Mouse (Mus musculus) neural tube, embryonic 10.5 days (tissue): ENCODE measurements at regions not wholly inside any gene's neighbourhood (a gene's known extent, or its start where the extent isn't known, plus 50 kb on each side); places are given as distances from the start of the nearest gene placed in this dataset.

Experiments used
- DNase-seq: peaks from one replicate; pipeline ENCODE4 v3.0.0-alpha.2; 2017; ENCODE audit warnings: low spot score; ENCODE audit errors: extremely low spot score

DNA sequence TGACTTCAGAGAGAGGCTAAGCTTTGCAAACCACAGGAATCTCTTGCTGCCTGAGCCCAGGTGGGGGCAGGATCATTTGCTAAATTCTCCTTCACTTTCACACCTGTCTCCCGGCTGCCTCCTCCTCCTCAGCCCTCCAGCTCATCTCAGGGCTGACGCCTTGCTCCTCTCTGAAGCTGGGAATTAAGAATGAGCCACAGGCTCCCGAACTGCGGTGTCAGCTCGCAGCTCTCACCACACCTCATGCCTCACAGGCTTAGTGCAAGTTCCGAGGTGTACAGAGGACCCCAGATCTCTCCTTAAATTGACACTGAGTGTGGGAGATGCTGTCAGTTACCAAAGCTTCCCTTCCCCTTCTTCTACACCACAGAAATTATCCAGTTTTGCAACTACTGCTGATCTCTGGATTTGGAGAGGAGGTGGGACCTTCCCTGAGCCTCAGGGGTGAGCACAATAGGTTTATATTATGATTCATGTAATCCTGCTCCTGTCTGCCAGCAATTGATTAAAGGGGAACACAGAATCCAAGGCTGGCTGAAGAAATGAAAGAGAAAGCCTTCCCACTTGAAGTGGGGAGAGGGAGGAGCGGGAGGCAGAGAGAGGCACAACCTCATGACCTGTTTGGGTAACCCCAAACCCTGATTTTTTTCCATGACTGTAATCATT is 456.6 kb upstream of the Tbx3 start:
- no peak for DNase-seq

DNA sequence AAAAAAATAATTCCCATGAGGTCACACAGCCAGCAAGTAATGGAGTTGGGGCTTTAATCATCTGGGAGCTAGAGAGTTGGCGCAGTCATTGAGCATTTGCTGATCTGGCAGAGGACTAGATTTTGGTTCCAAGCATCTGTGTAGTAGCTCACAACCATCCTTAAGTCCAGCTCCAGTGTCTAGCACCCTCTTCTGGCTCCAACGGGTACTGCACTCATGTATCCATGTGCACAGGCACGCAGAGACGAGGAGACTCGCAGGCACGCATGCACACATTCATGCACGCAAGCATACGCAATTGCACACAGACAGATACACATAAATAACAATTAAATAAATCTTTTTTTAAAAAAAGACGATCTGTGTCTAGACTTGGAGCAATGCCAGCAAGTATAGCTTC is 455.5 kb upstream of the Tbx3 start:
- no peak for DNase-seq

DNA sequence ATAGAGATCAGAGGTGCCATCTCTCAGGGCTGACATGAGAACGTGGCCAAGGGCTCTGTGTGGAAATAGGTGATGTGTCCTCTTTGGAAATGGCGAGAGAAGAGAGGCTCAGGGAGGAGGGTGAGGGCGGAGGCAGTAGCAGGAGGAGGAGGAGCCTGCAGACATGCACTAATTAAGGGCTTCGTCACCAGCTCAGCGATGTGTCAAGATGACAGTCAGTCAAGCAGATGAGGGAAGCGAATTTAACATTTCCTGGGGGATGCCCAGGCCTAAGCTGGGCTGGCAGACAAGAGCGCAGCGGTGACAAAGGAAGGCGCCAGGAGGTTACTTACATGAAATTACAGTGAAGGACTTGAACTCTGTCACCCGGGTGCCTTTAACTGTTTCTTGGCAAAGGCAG is 455.1 kb upstream of the Tbx3 start:
- DNase-seq, result no peak

DNA sequence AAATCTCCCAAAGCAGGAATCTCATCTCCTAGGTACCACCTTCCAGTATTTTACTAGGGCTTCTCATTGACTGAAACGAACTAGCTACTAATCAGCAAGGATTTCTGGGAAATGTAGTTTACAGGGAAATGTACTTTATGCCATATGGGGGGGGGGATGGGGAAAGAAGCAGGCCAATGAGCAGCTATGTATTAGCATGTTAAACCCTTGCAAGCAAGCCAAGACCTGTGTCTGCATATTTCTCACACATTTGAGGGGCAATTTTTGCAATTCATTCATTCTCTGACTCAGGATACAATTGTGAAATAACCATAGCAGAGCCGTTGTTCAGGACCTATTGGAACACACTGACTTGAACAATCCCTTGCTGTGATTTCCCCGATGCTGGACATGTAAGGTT is 454.3 kb upstream of the Tbx3 start:
- DNase-seq, result no peak

DNA sequence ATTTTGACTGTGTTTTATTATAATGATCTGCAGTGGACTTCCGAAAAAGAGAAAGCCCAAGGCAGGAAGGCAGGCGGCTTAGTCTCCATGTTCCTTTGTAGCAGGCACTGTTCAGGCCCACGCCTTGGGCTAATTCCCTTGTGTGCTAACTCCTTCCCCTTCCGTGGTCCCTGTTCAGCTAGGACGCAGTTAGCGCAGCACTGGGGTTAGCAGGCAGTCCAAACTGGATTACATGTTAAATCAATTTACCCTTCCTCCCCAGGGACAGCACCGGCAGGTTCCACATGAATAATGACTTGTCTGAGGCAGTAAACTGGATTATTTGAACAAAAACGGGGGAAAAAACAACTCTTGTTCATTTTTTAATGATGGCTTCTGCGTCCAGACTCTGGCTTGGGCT is 453.4 kb upstream of the Tbx3 start:
- no peak for DNase-seq

DNA sequence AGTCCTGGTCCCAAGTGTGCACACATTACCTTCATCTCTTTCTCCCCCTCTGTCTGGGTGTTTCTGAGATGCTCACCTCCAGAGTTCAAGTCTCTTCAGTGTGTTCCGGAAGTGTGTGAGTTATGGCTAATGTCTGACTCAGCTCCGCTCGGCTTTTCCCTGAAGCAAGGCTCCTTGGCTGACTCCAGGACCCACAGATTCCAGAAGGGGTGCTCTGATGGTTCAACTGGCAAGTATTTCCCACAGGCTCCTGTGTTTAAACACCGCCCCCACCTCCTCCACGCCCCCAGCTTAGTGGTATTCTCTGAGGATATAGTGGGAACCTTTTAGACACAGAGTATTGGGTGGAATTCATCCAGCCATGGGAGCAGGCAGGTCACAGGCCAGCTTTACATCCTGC is 441.8 kb upstream of the Tbx3 start:
- DNase-seq, result no peak

DNA sequence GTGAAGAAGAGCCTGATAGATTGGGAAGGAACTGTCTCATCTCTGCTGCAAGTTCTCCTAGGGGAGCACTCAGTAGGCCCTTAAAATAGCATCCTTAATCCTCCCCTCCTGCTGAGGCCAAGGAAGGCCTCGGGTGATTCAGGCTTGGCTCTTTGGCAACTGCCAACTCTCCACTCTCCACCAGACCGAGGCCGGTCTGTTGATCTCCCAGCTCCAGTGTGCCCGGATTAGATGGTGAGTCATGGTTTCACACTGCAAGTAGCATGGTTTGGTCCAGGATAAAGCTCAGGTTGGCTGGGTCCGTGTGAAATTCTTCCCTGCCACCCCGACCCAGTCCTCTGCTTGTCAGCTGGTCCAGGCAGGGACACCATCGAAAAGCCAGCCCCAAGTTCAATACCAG is 437.5 kb upstream of the Tbx3 start:
- no peak for DNase-seq

DNA sequence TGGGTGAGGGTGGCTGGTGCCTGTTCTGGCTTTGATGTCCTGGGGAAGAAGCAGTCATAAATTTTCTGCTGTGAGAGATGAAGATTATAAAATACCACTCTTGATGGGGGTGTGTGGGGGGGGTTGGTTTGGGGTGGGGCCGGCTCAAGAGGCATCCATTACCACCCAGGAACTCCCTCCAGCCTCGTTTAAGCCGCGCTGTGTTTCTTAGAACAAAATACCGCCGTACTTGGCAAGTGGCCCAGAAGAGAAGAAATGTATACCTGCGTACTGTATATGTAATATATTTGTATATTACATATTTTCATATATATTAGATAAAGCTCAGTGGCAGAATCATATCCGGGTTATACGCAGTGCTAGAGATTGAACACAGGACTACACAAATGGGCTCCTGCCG is 434.6 kb upstream of the Tbx3 start:
- no peak for DNase-seq

DNA sequence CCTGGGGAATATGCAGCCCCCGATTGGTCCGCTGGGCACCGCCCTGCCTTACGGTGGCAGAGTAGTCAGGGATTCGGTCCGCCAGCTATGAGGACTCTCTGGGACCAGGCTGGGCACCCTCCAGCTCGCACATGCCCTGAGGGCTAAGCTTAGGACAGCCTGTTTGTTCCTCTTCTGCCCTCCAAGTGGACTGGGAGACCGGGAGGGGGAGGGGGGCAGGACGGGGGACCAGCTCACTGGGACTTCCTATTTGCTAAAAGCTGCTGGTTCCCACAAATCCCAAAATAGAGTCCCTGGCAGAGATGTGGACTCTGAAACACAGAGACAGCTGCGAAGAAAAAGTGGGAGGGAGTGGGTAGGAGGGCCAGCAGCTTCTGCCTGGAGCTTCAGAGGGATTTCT is 423.6 kb upstream of the Tbx3 start:
- no peak for DNase-seq

DNA sequence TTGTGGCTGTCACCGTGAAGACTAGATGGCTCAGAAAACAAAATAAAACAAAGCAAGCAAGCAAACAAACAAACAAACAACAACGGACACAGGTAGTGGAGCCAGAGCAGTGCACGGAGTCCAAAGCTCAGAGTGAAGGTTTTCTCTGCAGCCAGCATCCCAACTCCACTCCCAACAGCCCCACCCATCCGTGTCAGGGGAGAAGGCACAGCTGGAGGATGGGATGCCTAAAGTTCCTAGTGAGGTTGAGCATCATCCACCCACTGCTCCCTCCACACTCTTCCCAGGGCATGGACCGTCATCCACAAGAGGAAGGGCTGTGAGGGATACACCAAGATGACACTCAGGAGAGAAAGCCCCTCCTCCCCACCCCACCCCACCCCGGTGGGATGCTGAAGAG is 421.8 kb upstream of the Tbx3 start:
- DNase-seq, result no peak

DNA sequence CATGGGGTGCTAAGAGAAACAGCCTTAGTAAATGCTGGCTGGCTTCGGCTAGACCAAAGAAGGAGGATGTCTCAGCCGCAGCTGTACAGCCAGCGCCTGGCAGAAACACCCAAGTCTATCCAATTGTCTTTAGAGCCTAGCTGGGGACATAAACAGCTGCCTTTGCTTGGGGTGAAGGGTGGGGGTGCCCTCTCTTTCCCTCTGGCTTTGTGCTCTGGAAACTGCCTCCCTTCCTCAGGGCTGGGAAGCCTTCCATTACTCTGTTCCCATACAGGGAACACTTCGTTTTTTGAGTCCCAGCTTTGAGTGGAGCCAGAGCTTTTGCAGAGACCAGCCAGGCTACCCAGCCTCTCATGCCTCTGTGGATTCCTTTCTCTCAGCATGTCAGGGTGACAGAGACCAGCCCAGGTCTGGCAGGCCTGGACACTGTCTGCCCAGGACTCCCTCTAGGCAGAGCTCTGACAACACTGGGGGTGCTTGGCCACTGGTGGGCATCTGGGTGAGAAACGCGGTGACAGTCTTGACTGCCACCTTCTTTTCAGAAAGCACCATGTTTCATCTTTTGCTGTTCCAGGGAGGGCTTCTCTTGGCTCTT is 421.2 kb upstream of the Tbx3 start:
- DNase-seq, result no peak

DNA sequence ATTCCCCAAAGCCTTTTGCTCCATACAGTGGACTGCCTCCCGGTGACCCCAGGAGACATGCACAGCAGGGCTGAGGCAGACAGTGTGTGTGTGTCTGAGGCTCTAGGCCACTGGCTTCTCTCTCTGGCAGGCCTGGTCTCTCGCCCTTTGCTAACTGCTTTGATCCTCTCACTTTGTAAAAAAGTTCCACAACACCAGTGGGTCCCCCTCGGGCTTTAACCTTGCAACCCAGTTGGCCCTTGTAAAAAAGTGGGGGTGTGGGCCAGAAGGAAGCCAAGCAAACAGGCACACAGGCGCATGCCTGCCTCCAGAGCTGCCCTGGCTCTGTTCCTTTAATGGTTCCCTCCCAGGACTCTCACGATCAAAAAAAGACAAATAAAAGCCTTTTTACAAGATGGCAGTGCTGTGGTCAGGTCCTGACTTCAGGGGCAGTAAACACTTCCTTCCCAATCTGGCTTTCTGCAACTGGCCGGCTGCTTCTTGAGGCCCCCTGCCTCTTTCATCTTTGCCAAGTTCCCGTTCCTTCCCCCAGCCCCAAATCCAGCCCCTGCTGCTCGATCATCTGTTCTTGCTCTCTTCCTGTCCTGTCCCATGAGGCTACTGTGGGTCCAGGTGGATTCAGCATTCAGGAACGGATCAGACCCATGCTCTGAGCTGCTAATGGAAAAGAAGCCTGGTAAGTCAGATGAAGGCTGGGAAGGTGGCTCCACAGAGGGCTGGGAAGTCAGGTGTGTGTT is 419.0 kb upstream of the Tbx3 start:
- no peak for DNase-seq

DNA sequence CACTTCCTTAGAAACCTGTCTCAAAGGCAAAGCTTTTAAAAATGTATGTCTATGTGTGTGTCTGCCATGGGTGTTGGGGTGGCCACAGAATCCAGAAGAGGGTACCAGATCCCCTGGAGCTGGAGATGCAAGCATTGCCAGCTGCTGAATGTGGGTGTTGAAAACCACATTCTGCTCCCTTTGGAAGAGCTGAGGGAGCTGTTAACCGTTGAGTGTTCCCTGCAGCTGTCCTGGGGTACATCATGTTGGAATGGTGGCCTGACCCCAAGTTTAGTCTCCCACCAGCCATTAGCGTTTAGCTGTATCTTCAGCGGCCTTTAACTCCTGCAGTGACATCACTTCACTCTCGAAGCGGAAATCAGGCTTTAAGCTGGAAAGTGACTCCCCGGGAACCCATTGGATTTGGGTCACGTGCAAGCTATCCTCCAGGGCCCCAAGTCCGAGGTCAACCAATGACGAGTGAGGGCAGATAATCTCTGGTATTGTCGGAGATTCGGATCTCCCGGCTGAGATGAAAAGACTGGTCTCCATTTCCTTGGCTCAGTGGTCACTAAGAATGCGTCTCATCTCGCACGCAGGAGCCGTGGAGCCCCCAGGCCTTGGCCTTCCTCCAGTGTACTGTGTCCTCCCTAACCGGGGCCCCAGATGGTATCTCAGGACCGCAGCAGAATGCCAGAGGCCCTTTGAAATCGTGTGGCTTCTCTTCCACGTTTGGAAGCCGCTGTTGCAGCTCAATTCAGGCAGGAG is 412.9 kb upstream of the Tbx3 start:
- DNase-seq, result no peak

DNA sequence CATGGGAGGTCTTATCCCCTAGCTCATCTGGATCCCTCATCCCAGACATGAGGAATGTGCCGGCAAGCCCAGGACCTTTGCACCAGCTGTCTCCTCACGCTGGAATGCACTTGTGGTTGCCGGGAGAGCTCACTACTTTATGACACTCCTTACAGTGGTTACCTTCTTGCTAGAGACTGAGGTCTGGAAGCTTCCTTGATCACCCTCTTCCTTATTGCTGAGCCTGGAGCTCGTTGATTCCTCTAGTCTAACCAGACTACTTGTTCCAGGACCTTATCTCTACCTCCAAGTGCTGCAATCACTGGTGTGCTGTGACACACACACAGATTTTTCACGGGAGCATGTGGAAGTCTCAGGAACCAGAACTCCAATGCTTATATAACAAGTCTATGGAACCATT is 411.6 kb upstream of the Tbx3 start:
- no peak for DNase-seq

DNA sequence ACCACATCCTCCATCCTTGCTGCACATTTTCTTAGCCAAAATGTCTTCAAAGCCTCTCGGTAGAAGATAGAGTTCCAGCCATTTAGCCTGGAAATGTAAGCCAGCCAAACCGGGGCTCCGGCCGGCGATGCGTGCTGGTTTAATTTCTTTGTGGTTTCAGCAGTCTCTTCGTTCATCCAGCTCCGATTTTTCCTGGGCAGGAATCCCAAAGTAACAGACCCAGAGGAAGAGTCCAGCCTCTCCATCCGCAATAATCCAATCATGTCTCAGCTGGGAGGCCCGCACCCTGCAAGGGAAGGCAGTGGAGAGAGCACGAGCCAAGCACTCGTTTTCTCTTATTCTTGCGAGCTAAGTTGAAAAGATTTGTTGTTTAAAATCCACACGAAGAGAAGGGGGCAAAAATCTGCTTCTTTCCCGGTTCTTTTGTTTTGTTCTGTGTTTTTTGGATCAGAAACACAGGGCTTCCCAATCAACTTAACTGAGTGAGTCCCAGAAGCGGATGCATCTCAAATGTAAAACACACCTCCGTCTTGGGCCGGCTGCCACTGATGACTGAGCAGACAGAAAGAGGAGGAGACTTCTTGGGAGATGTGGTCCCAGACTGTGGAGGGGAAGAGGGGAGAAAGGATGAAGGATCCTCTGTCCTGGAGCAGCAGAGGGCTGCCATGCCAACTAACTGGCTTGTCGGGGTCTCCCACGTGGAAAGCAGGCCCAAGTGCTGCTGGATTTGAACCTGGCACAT is 405.1 kb upstream of the Tbx3 start:
- no peak for DNase-seq

DNA sequence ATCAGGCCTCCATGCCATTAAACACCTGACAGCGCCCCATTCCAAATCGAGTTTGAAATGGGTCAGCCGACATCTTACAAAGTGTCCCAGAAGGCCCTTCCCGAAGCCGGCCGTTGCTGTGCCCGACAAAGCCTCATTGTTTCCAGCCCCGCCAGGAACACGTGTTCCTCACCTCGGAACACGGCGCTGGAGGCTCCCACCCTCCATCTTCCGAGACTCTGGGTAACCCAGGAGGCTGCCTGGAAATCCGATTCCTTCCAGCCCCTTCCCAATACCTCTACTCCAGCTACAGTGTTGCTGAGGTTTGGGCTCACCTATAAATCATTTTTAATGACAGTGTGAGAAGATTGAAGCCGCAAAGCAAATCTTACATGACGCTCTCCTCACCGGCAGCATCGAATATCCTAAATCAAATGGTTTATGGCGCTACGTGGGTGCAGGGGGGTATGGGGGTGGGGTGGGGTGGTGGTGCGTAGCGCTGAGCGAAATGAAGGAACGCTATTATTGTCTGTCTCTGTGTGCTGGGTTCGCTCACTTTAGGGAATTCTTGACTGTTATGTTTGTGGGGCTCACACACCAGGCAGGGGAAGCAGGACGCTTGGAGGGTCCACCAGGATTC is 399.1 kb upstream of the Tbx3 start:
- no peak for DNase-seq

DNA sequence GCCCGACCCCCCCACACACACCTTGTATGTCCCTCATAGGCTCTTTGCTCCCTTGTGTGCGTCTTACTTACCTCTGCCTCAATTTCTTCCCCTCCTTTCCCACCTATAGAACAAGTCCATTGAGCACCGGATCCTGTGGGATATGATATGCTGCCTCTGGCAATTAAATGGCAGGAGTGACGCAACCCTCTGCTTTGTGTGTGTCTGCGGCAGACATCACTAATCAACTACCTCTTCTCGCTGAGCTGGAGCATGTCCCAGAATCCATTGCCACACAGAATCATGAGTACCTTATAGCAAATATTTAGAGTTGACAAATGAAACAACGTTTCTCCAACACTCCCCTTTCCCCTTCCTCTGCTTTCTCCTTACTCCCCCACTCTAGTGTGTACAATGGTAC is 397.3 kb upstream of the Tbx3 start:
- no peak for DNase-seq

DNA sequence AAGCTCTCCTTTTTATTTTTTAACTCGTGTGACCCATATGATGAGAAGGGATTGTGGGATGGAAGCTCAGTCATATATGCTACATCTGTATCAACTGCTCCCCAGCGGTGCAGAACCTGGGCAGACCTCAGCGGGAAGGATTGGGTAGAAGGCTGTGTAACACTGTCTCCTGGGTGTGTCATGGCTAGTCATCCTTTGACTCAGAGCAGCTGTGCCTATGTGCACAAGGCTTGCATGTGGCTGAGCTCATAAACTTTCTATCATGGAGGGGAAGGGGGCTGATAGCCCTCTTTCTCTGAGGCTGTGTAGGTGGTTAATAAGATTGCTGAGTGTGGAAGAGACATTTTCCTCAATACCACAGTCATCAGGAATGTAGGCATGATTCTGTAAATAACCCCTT is 396.9 kb upstream of the Tbx3 start:
- no peak for DNase-seq

DNA sequence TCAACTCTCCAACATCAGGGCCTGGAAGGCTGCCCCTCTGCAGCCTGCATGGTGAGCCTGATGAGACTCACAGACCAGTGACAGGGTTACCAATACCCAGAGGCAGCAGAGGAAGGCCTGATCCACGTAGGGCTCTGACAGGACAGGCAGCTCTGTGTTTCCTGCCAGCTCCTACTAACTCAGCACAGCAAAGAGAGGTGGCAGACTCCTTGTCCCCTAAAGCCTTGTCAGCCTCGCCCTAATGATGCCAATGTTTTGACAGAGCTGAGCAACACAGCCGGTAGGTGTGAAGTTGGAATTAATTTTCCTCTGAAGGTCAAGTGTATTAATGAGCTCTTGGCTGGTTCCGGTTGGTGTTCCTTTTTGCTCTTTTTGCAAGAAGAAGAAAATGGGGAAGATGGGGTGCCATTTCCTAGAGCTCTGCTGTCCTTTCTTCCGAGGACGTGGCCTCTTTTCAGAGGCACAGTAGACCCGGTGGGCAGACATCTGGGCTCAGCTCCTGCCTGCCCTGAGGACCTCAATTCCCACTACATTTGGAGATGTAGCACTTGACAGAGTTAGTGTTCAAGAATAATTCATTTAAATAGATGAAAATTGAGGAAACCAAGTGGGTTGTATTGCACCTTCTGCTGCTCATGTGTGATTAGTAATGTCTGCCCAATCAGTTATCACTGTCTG is 395.5 kb upstream of the Tbx3 start:
- DNase-seq, result no peak

DNA sequence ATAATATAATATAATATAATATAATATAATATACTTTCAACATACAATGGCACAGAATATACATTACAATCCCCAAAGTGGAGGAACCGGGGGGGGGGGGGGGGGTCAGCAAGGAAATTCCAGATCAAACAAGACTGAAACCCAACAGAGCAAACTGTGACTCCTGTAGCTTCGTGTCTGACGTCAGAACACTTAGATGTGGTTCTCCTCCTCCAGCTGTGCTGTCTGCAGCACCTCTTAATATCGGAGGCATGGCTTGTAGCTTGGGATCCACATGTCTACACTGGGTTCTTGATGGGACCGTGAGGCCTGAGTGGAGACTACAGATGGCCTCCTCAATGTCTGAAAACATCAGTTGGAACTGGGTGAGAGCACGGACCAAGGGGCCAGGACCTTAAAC is 390.3 kb upstream of the Tbx3 start:
- DNase-seq, result no peak

DNA sequence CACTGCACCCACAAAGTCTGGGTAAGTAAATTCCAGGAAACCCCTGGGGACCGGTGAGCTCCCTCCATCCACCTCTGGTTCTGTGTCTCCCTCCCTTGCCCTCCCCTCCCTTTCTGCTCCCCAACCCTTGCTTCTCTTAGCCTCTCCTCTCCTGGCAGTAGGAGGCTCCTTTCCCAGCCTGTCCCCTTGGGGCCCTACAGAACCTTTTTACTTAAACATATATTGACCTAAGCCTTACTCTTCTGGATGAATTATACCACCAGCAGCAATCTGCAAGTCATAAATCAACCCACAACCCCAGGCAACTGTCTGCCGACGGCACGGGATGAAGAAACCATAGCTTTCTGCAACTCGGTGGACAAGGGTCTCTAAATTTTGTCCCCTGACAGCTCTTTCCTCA is 380.7 kb upstream of the Tbx3 start:
- DNase-seq, result no peak
